Mouse (Mus musculus): ENCODE measurements around the gene Scd3. TPM values are rescaled to one million over a fixed set of nuclear protein-coding genes. Genes with fewer than 3 reads are reported as not detected.
A peak's percentile ranks its signal among the peaks of the same experiment; 100 is the strongest.
"Not testable (repeated sequence)": the region's sequence is repeated elsewhere in the genome, so short reads cannot be mapped to it uniquely, and the experiment has no call there.

Gene Scd3
- total RNA-seq, 2 experiments from 2014 or later: 1.2 to 1.9 TPM

DNA sequence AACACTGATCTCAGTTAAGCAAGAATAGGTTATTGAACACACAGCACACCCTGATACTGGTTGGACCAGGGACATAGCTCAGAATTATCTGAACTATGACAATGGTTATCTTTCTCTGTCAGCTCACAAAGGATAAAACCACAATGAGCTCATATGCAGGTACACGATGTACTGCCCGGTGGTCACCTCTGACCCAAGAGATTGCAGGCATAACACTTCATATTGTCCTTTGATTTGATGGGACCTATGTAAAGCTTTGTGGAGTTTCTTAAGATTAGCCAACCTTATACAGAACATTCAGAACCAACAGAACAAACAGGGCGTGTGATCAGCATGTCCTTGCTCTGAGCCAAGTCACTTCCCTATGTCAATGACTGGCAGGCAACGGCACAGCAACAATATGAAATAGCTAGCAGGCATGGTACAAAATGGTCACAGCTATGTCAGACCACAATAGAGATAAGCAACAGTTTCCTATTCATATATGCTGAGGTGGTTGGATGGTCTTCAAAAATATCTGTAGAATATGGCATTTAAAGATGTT lies 28.6 kb downstream of the Scd3 start:
- no peak for DNase-seq
- intact Hi-C loops (cut with DNase I): no loop called here

DNA sequence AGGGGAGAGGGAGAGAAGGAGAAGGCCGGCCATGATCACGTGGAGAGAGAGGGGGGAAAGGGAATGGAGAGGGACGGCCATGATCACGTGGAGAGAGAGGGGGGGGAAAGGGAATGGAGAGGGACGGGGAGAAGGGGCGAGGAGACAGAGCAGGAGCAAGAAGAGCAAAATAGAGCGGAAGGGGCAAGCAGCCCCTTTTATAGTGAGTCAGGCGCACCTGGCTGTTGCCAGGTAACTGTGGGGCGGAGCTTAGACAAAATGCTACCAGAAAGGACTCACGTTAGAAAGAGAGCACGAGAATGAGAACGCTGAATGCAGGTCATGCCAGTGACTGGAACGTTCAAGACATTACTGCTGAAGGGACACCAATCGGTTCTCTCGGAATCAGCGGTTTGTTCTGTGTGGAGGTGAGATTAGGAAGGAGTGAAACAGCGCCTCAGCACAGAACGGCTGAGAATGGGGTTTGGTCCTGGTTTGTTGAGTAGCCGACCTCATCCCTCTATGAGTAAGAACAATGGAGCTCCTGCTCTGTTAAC lies 34.5 kb downstream of the Scd3 start:
- DNase-seq: no peak
- intact Hi-C loops (cut with DNase I): no loop called here

DNA sequence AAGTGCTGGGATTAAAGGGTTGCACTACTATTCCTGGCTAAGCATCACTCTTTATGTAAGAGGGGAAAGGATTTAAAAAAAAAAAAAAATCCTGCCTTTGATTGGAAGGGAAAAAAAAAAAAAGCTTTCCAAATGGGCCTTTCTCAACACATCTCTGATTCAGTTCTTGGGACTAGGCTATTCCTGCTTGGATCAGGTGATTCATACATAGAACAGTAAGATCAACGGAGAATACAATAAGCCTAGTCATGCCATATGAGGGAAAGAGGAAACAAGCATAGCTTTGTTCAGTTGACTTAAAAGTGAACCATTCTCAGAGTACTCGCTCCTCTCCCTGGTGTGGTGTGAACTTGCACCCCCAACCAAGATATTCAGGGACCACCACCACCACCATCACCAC lies 35.8 kb downstream of the Scd3 start:
- no peak for DNase-seq
- intact Hi-C loops (cut with DNase I): no loop called here

DNA sequence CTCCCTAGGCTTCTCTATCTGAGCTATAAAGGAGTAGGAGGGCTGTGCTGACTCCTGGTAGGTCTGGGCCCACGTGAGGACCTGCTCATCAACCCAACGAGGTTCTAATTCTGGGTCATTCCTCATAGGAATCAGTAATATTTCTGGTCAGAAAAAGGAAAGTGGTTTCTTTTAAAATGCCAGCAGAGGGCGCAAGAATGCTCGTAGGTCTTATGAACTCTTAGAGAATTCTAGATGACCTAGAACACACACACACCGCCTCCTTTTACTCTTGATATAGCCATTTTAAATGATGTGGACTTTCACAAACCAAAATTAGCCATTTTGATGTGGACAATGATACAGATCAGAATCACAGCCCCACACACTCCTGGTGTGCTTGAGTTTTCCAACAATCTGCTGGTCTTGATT lies 42.7 kb downstream of the Scd3 start:
- intact Hi-C loops (cut with DNase I): loop anchor here (5.0 kb wide), 2 partner anchors 52 to 172 kb away; no protein-coding TSS in a partner anchor
- peak; percentile 35 for DNase-seq

GRCm38 (mm10) chr19:44246341-44246911 lies 43.4 kb downstream of the Scd3 start:
- no peak for DNase-seq
- intact Hi-C loops (cut with DNase I): loop anchor here (5.0 kb wide), 2 partner anchors 51 to 171 kb away; no protein-coding TSS in a partner anchor

DNA sequence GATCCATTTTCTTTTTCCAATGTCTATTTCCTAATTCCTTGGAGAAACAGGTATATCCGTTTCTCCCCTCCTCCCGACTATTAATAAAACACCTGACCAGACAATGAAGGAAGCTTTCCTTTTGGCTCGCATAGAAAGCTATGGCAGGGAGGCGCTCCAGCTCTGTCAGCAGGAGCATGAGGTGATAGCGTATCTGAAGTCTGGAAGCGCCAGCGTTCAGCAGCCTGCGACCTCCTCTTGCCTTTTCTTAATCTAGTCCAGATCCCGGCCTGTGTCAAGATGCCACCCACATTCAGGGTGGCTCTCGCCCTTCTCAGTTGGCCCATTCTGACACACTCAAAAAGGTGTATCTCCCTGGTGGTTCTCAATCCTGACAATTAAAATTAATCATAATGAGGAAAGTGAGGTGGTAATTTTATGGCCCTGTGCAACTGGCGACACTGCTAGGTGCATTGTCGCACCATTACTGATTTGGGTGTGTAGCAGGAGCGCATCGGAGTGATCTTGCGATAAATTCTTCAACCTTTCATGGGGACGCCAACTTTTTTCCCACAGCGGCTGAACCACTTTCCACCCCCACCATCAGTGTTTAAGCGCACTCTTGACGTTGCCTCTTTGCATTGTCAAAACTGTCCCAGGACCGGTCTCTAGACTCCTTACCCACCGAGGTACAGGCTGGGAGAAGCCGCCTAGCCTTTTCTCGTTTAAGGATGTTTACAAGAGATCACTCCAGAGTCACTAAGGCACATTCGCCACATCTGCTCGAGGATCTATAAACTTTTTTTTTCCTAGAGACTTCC lies 44.4 kb downstream of the Scd3 start:
- intact Hi-C loops (cut with DNase I): loop anchor here (5.0 kb wide), 2 partner anchors 50 to 170 kb away; no protein-coding TSS in a partner anchor
- peak; percentile 28 for DNase-seq

DNA sequence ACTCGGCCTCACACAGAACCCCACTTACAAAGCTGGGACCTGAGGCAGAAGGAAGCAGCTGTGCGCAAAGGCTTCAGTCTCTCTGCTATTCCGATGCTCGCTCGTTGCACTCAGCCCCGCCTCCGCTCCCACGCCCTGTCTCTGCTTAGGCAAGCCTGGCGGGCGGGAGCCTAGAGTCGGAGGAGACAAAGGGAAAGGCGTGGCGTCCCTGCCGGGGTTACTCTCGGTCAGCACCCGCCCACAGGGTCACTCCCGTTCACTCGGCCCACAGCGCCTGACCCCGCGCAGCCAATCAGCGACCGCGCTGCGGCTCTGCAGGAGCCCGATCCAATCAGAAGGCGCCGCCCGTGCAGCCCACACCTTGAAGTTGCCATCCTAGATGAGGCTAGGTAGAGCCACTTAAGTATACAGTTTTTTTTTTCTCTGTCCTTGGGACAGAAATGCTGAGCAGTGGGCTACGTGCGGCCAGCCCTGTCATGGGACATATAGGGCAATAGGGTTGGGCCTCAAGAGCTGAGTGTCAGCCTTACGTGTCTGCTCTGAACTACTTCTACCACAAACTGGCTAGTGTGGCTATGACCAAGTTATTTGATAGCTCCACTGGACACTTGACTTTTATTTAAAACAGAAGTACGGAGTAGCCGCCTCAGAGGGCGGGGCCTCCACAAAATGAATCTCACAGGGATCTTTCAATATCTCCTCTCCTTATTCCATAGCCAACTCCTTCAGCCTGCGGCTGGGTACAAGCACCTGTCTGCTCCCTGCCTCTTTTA lies 45.2 kb downstream of the Scd3 start:
- DNase-seq: peak; percentile 97
- intact Hi-C loops (cut with DNase I): loop anchor here (5.0 kb wide), 2 partner anchors 49 to 169 kb away; no protein-coding TSS in a partner anchor

GRCm38 (mm10) chr19:44248854-44249351 lies 45.8 kb downstream of the Scd3 start:
- DNase-seq: no peak
- intact Hi-C loops (cut with DNase I): loop anchor here (5.0 kb wide), 2 partner anchors 48 to 168 kb away; no protein-coding TSS in a partner anchor

- intact Hi-C loops (cut with DNase I); DNase-seq: not testable (repeated sequence)
These were observed 48.1 kb downstream of the Scd3 start for GRCm38 (mm10) chr19:44251138-44251537.

GRCm38 (mm10) chr19:44251936-44252558 lies 49.0 kb downstream of the Scd3 start:
- intact Hi-C loops (cut with DNase I): no loop called here
- no peak for DNase-seq

DNA sequence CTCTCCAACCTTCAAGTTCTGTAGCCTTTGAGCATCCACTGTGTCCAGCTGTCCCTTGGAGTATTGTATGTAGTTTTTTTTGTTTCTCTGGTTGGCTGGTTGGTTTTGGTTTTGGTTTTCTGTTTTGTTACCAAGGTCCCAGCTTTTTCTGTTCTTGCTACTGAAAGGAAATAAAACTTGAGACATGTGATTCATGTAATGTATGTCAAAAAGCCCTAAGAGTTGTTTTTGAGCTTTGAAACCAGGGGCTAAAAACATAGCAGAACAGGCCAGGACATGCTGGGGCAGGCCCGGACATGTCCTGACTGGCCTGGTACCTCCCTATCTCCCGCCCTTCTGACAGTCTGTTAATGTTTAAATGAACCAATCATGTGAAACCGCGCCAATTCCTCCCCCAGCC lies 51.0 kb downstream of the Scd3 start:
- DNase-seq; intact Hi-C loops (cut with DNase I): not testable (repeated sequence)

GRCm38 (mm10) chr19:44257377-44257966 lies 54.4 kb downstream of the Scd3 start:
- intact Hi-C loops (cut with DNase I): no loop called here
- DNase-seq: no peak

GRCm38 (mm10) chr19:44259484-44259883 lies 56.4 kb downstream of the Scd3 start:
- intact Hi-C loops (cut with DNase I): no loop called here
- DNase-seq: no peak

DNA sequence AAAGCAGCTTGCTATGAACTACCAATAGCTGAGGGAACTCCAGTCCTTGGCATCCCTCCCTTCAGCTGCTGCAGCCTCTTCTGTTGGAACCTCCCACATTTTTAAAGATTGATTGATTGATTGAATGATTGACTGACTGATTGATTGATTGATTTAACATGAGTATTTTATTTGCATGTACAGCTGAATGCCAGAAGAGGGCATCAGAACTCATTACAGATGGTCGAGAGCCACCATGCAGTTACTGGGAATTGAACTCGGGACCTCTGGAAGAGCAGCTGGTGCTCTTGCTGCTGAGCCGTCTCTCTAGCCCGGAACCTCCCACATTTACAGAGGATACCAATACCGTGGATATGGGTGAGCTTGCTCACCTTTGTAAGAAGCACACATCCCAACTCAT lies 57.4 kb downstream of the Scd3 start:
- intact Hi-C loops (cut with DNase I): no loop called here
- DNase-seq: no peak

GRCm38 (mm10) chr19:44261774-44262173 lies 58.7 kb downstream of the Scd3 start:
- no peak for DNase-seq
- intact Hi-C loops (cut with DNase I): no loop called here

GRCm38 (mm10) chr19:44263581-44263980 lies 60.5 kb downstream of the Scd3 start:
- intact Hi-C loops (cut with DNase I): no loop called here
- DNase-seq: no peak

- DNase-seq: no peak
- intact Hi-C loops (cut with DNase I): no loop called here
These were observed 61.2 kb downstream of the Scd3 start for GRCm38 (mm10) chr19:44264226-44264625.

DNA sequence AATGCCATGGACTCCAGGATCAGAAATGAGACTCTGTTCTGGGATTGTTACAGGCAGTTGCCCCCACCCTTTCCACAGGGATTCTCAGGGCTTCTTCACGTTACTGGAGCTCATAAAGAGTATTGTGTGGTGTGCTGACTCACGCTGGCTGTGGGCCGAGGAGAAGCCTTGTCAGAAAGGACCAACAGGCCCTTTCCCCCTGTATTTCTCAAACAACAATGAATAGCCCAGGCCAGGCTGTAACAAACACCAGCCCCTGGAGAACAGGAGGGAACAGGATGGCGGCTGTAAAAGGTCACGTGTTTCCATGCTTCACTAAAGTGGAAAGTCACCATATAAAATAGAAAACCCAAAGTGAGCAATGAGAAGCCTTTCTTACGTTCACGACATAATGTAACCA lies 62.2 kb downstream of the Scd3 start:
- intact Hi-C loops (cut with DNase I): no loop called here

DNA sequence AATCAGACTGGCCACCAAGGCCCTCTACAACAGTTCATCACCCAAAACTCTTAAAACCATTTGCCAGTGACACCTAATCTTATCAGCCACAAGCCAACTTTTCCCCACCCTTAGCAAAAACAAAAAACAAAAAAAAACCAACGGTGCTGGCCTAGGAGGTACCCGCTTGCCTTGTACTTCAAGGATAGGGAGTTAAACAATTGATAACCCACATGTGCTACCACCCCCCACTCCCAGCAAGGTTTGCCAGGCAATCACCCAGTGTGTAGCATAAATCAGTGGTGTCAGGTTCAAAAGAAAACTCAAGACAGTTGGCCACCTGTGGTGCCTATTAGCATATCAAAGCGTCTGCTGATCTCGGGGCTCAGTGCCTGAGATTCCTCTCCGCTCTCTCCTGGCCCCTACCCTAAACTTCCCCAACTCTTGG lies 62.9 kb downstream of the Scd3 start:
- intact Hi-C loops (cut with DNase I): no loop called here
- no peak for DNase-seq

More for the DNA sequence above, 62.2 kb downstream of the Scd3 start:
- DNase-seq: no peak

DNA sequence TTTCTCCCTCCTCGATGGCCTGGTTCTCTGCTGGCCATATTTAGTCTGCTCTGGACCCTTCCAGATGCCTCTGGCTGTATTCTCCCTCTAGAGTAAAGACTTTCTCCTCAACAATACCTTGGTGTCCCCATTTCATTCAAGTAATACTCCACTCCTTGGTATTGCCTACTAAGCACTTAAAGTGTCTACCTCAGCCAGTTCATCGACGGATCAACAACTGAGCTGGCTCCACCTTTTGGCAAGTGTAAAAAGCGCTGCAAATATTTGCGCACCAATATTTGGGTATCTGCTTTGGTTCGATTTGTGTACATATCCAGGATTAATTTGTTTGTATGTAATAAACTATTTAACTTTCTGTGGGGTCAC lies 63.4 kb downstream of the Scd3 start:
- DNase-seq: no peak
- intact Hi-C loops (cut with DNase I): no loop called here

Measured in left cerebral cortex, postnatal 4 days (tissue).